Comparison of ENCODE assay signal across 11 mouse cellular contexts in the genomic region with DNA sequence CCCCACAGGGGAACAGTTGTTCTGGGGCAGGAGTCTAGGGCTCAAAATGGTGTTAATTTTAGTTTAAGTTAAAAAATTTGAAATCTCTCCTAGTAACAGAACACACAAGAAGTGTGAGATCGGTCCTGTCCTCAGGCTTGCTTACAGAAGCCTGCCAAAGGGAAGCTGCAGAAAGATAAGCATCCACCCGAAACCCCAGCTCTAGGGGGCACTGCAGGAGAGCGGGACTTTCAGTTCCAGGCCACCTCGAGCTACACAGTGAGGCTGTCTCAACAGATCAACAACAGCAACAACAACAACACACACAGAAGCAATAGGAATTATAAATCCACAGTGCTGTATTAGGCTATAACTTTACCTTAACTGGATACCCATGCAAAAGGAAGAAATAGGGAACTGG. TPM values are rescaled to one million over a fixed set of nuclear protein-coding genes. Genes with fewer than 3 reads are reported as not detected.
DNase-seq lines count a peak whose midpoint lies in the region; ATAC-seq and TF ChIP-seq lines count a peak whose summit lies in the region.
"Had no signal": no experiment of that assay in that cellular context is flagged by ENCODE, and none has a peak within 500 bp of the region (broad histone marks: within the 10 kb centered on the region; RNA-seq: fewer than 3 reads in every experiment).

No protein-coding gene starts in this region.

- H3K27me3 ChIP-seq in kidney, adult 2 months (replicated peaks; ENCODE audit: control insufficient read depth, insufficient read depth, low read length), result no peaks in the 10 kb centered on the region
- H3K27me3 ChIP-seq in kidney, embryonic 16.5 days (ENCODE audit: insufficient read depth, low read length), result no peaks in the 10 kb centered on the region
- H3K27me3 ChIP-seq: limb, embryonic 12.5 days; megakaryocyte, embryonic 14.5 days had no signal

- no peaks in the 10 kb centered on the region for H3K36me3 ChIP-seq in kidney, adult 2 months (ENCODE audit: control insufficient read depth, insufficient read depth, low read length)
- peaks cover 54% of the 10 kb centered on the region for H3K36me3 ChIP-seq in kidney, embryonic 16.5 days (ENCODE audit: insufficient read depth, low read length)

- no peak for ATAC-seq in kidney, embryonic 16.5 days (ENCODE audit: low FRiP score, low TSS enrichment)

- peak; percentile 68 for TF ChIP-seq CTCF in kidney, adult 2 months (conservative IDR thresholded peaks at IDR 0.05; ENCODE audit: insufficient read depth, insufficient read length, low read depth, low read length)

- no peak overlapping the region for H3K27ac ChIP-seq in kidney, adult 2 months (ENCODE audit: insufficient read depth, low read depth, low read length)
- no peak overlapping the region for H3K27ac ChIP-seq in kidney, embryonic 16.5 days (ENCODE audit: low read length)
- H3K27ac ChIP-seq: limb, embryonic 12.5 days had no signal

- no peaks in the 10 kb centered on the region for H3K4me1 ChIP-seq in kidney, adult 2 months (ENCODE audit: control insufficient read depth, insufficient read depth, low read length)
- H3K4me1 ChIP-seq in kidney, embryonic 16.5 days (ENCODE audit: insufficient read depth, low read length), result no peaks in the 10 kb centered on the region
- H3K4me1 ChIP-seq: limb, embryonic 12.5 days had no signal

- TF ChIP-seq POLR2A in kidney, adult 2 months (IDR thresholded peaks at IDR 0.05; ENCODE audit: low read depth, low read length), result no peak

- DNase-seq in kidney, adult 2 months, result peak; percentile 46
- peak; percentile 38 for DNase-seq in NIH3T3 (ENCODE audit: low read depth)
- peak; percentile 48 to 54 for DNase-seq in adrenal gland, postnatal 36 days
- peak; percentile 36 for DNase-seq in lung, postnatal 36 days
- DNase-seq in frontal cortex, postnatal 10 days (ENCODE audit: low spot score in 2 of 2), result no peak
- DNase-seq in embryo, embryonic 11 days, result no peak
- DNase-seq in spleen, postnatal 10 days (ENCODE audit: low spot score in 2 of 2), result no peak

- H3K4me2 ChIP-seq in kidney, embryonic 16.5 days (replicated peaks; ENCODE audit: low read depth, low read length), result no peak overlapping the region
- H3K4me2 ChIP-seq: limb, embryonic 12.5 days had no signal

- no peaks in the 10 kb centered on the region for H3K9me3 ChIP-seq in kidney, embryonic 16.5 days (ENCODE audit: low read length)
- H3K9me3 ChIP-seq: G1E; limb, embryonic 12.5 days; megakaryocyte, embryonic 14.5 days had no signal

- no peak overlapping the region for H3K4me3 ChIP-seq in kidney, adult 2 months (ENCODE audit: insufficient read depth, low read depth, low read length)
- no peak overlapping the region for H3K4me3 ChIP-seq in kidney, embryonic 16.5 days (ENCODE audit: low read length)
- H3K4me3 ChIP-seq: limb, embryonic 12.5 days; megakaryocyte, embryonic 14.5 days had no signal

- no peak overlapping the region for H3K9ac ChIP-seq in kidney, embryonic 16.5 days (replicated peaks; ENCODE audit: low read length)
- H3K9ac ChIP-seq: limb, embryonic 12.5 days had no signal

- 69% methylated on average over 4 of the region's 4 CpGs for WGBS in kidney, adult 2 months
- 82% methylated on average over 4 of the region's 4 CpGs for WGBS in kidney, embryonic 16.5 days

RNA-seq across cellular contexts. Expression of gene Ect2, which starts 35.5 kb away (rescaled TPM):
- 1.3 and 2.4 TPM in 2 replicates for polyA plus RNA-seq in kidney, adult 2 months (2012; rRNA removed)
- 58.9 and 63.9 TPM in 2 replicates for polyA plus RNA-seq in kidney, embryonic 16.5 days (2015; fragmentation: Nextera tagmentation; extraction: Ambion mirVana)
- 1 to 10 TPM; 6.2 to 7.5 TPM for total RNA-seq in adrenal gland, postnatal 36 days (2021)

Comparison
In these comparisons a context has a peak if more than half of its experiments do, and no peak if none do; other contexts are left out.
1. RNA of gene Ect2, which starts 35.5 kb away (polyA plus RNA-seq): 58.9 to 63.9 TPM in kidney, embryonic 16.5 days; 1.3 to 2.4 TPM in kidney, adult 2 months; every median in the first group is over 10 times any median in the second.
2. DNase-seq: peak in kidney, adult 2 months (single experiment), NIH3T3 (single experiment), adrenal gland, postnatal 36 days (2 of 2) and lung, postnatal 36 days (single experiment); none in frontal cortex, postnatal 10 days (0 of 2), embryo, embryonic 11 days (single experiment) and spleen, postnatal 10 days (0 of 2).